Mouse (Mus musculus) left cerebral cortex, postnatal 4 days (tissue): ENCODE results near the gene Nlrp4a. TPM values are rescaled to one million over a fixed set of nuclear protein-coding genes. Genes with fewer than 3 reads are reported as not detected.
"Not testable (repeated sequence)": the region's sequence is repeated elsewhere in the genome, so short reads cannot be mapped to it uniquely, and the experiment has no call there.

Experiments used
- DNase-seq: peaks from one replicate; pipeline ENCODE4 v3.0.0-alpha.2; 2022
- intact Hi-C: fragments of 180-260 bp; cut with DNase I; formaldehyde crosslinking; loops from one replicate; pipeline ENCODE4 v1.15.1; 2025
- total RNA-seq, 2 experiments: library from RNA; stranded (reverse); gene quantifications; 2 replicates each; pipeline ENCODE4 v1.2.3; 2021

Nlrp4a gene
- total RNA-seq: not detected

DNA sequence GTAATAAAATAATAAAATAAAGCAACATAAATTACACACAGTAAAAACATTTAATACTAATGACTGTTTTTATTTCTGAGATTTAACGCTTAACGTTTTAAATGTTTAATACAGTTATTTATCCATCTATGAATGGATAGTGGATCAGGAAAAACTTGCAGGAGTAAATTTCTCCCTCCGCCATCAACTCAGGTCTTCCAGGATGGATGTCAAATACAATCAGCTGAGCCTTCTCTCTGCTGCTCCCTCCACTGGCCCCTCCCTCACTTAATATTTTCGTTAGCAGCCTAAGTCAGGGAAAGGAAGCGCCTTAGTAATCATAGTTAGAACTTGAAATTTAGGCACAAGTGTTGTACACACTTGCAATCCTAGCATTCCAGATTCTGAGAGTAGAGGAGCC lies at the start of gene Nlrp4a:
Gene Nlrp4a, plus strand, starts transcription at position 301 of the 400 bp plus-strand sequence.
- no peak for DNase-seq
- intact Hi-C loops: no loop called here

DNA sequence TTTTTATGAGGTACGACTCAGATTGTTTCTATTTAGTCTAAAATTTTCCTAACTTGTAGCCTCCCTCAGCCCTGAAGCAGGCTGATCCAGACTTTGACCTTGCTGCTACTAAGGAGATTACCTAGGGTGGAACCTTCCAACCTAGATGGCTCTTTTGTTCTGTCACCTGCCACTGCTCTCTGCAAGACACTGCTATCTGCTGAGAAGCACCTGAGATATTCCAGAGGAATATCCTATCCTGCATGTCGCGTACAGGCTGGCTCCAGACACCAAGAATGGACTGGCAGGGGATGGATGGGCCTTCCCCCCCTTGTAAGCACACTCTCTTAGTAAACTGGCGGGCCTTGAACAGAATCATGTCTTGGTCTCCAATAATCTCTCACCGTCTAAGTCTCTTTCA lies 48.2 kb upstream of the Nlrp4a start:
- intact Hi-C loops, DNase-seq: not testable (repeated sequence)

GRCm38 (mm10) chr7:26391137-26391536 lies 43.8 kb upstream of the Nlrp4a start:
- DNase-seq, intact Hi-C loops: not testable (repeated sequence)

GRCm38 (mm10) chr7:26391811-26392210 lies 43.1 kb upstream of the Nlrp4a start:
- DNase-seq, intact Hi-C loops: not testable (repeated sequence)

DNA sequence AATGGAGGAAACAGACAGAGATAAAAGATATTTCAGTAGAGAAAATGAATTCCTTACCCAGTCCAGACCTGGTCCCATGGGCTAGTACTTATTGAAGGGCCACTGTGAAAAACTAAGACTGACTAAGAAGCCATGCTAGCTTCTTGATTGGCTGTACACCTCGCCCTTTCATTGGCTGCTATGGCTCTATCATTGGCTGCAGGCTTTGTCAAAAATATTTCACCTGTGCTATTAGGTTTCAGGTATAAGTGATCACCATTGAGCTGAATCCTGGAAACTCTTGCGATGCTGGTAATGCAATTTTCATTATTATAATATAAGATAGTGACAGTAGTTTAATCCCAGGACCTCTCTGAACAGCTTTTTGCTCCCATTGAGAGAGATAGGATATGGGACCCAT lies 31.3 kb upstream of the Nlrp4a start, which contains the start of gene Nlrp9c:
Gene Nlrp9c, minus strand, starts transcription at position 101 of the 400 bp plus-strand sequence.
- DNase-seq: not testable (repeated sequence)

GRCm38 (mm10) chr7:26476690-26477089 lies 41.8 kb downstream of the Nlrp4a start:
- intact Hi-C loops: no loop called here
- no peak for DNase-seq

More for the DNA sequence above, 31.3 kb upstream of the Nlrp4a start, which contains the start of gene Nlrp9c:
- intact Hi-C loops: not testable (repeated sequence)

DNA sequence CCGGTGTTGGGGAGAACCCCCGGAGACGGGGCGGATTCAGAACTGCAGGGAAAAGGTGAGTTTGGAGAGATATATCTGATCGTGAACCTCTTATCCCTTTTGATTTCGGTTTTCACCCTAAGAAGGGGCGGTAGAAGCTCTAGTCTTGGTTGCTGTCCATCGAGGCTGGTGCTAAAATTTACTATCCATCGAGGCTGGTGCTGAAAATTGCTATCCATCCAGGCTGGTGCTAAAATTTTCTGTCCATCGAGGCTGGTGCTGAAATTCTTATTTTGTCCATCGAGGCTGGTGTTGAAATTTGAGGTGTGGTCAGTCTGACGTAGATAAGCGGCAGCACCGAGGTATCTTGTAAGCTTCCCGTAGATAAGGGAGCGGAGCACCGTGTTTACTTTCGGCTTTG lies 54.6 kb downstream of the Nlrp4a start:
- intact Hi-C loops, DNase-seq: not testable (repeated sequence)

Other genes with a start within 250 kb of the Nlrp4a start
- gene Vmn1r184, start 174.8 kb upstream of the Nlrp4a start, total RNA-seq: not detected
- gene Cyp2a4, start 127.9 kb upstream of the Nlrp4a start, total RNA-seq: not detected
- not detected for gene Nlrp9c, start 31.4 kb upstream of the Nlrp4a start, total RNA-seq
- gene Nlrp9a, start 99.9 kb downstream of the Nlrp4a start, total RNA-seq: not detected
- not detected for gene Vmn1r185, start 183.4 kb downstream of the Nlrp4a start, total RNA-seq